Mouse (Mus musculus) frontal cortex, adult (tissue): ENCODE data around the gene BC030500.
A peak's percentile ranks its signal among the peaks of the same experiment; 100 is the strongest.

Experiments used
- ATAC-seq: cut with Nextera tagmentation; 2 replicates; pipeline ENCODE4 v1.9.2; 2017; ENCODE audit warnings: mild to moderate bottlenecking, moderate library complexity, mixed read lengths; ENCODE audit not compliant: low TSS enrichment

The BC030500 gene

GRCm38 (mm10) chr8:58911677-58912076 is at the start of gene BC030500:
Gene BC030500 (plus strand): TSS chr8:58911755.
- no peak for ATAC-seq

GRCm38 (mm10) chr8:58886405-58886804 is 25.1 kb upstream of the BC030500 start:
- ATAC-seq, result peak; percentile 69

GRCm38 (mm10) chr8:58890591-58890990 is 21.0 kb upstream of the BC030500 start:
- ATAC-seq, result peak; percentile 41

GRCm38 (mm10) chr8:58895960-58896359 is 15.6 kb upstream of the BC030500 start:
- no peak for ATAC-seq

- no peak for ATAC-seq
These were observed 7.1 kb upstream of the BC030500 start for GRCm38 (mm10) chr8:58904465-58904864.

- ATAC-seq, result peak; percentile 83
These were observed 763 bp downstream of the BC030500 start, which contains the start of gene Galntl6 for GRCm38 (mm10) chr8:58912196-58912839. Gene Galntl6 (minus strand): TSS chr8:58912640.

GRCm38 (mm10) chr8:58912840-58913639 is 1.5 kb downstream of the BC030500 start:
- ATAC-seq, result peak; percentile 64

DNA sequence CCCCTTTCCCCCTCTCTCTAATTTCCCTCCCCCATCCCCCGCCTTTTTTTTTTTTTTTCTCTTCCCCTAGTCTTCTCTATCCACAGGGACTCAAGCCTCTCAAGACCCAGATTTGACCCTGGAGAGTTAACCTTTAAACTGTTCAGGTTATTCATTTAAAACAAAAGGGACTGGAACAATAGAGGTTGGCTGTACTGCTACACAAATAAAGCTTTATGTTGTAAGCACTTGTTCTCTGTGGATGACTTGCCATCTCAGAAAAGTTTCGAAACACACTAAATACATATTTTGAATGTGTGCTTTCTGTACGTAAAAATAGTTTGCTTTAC is 2.0 kb downstream of the BC030500 start:
- no peak for ATAC-seq

DNA sequence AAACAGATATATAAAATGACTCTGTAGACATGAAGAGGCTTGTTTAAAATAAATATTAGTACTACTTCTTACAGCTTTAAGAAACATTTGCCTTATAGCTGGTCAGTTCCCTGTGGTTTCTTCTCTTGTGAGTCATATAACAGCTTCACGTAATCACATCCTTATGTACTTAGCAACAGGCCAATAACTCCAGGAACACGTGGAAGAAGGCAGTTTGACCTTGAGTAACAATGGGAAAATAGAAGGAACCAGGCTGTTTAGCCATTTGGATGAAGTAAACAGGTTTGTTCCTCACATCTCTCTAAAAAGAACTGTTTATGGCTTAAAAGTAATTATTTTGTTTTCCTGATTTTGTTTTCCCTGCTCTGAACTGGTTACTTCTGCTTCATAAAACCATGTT is 3.6 kb downstream of the BC030500 start:
- no peak for ATAC-seq

DNA sequence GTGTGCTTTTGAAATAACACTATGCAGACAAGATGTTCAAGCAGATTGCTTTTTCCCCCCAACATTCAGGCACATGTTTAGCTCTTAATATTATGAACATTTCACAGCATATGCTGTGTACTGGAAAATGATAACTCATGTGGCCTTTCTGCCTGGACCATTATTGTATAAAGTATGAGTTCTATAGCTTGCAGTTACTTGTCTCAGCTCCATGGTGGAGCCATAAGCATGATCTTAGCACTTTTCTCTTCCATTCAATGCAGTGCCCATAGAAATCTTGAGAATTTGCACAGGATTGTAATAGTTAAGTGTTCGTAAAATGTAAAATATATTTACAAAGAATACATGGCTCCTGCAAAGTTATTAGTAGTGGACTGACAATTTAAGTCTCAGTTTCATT is 19.5 kb downstream of the BC030500 start:
- peak; percentile 98 for ATAC-seq

- ATAC-seq, result no peak
These were observed 32.2 kb downstream of the BC030500 start for GRCm38 (mm10) chr8:58943773-58944172.

DNA sequence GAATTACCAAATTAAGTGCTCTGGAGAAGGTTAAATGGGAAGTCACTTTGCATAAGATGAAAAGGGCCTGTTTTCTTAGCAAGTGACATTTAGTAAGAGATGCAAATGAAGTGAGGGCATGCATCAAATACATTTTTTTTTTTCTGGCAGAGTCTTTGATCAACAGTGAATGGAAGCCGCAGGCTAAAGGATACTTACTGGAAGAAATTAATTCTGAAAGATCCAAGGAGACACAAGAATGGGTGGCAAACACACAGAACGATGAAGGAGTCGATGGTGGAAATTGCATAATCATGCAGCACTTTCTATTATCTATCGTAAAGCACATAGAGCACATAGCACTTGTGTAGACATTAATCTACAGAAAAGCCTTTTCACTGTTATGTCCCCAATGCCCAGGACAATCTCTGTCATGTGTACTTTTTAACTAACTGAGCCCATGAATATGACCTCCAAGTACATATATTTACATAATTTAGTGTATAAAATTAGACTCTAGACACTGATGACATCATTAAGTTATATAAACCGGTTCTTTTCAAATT is 45.7 kb downstream of the BC030500 start:
- ATAC-seq, result no peak
